Comparison of ENCODE assay signal across 21 mouse cellular contexts in genomic region chr17:28701171-28701570, GRCm38 (mm10). TPM values are rescaled to one million over a fixed set of nuclear protein-coding genes. Genes with fewer than 3 reads are reported as not detected.
DNase-seq lines count a peak whose midpoint lies in the region; ATAC-seq lines count a peak whose summit lies in the region.
"Had no signal": no experiment of that assay in that cellular context is flagged by ENCODE, and none has a peak within 500 bp of the region (broad histone marks: within the 10 kb centered on the region; RNA-seq: fewer than 3 reads in every experiment).

No protein-coding gene starts in this region.

- H3K9ac ChIP-seq in heart, embryonic 12.5 days: no peak overlapping the region
- H3K9ac ChIP-seq: embryonic facial prominence, embryonic 15.5 days; heart, embryonic 13.5 days; hindbrain, embryonic 15.5 days had no signal

- H3K36me3 ChIP-seq in heart, embryonic 12.5 days: peaks cover 12% of the 10 kb centered on the region
- H3K36me3 ChIP-seq: embryonic facial prominence, embryonic 15.5 days; hindbrain, embryonic 15.5 days had no signal

- ATAC-seq in heart, embryonic 12.5 days (ENCODE audit: insufficient number of reproducible peaks, low FRiP score): no peak
- ATAC-seq: forebrain, embryonic 14.5 days had no signal

- 88% methylated on average over 4 of the region's 4 CpGs for WGBS in heart, embryonic 12.5 days

- no peaks in the 10 kb centered on the region for H3K9me3 ChIP-seq in heart, embryonic 12.5 days (replicated peaks)
- H3K9me3 ChIP-seq: embryonic facial prominence, embryonic 15.5 days; forebrain, embryonic 10.5 days; heart, embryonic 13.5 days; hindbrain, embryonic 15.5 days had no signal

- H3K27me3 ChIP-seq in heart, embryonic 12.5 days (replicated peaks): no peaks in the 10 kb centered on the region
- H3K27me3 ChIP-seq: embryonic facial prominence, embryonic 15.5 days; heart, embryonic 13.5 days; hindbrain, embryonic 15.5 days had no signal

- DNase-seq in heart, adult 11 months: peak; percentile 66
- DNase-seq in CD4-positive helper T cell, adult 2 months (ENCODE audit: low read depth, low spot score): peak; percentile 51
- peak; percentile 21 for DNase-seq in NIH3T3 (ENCODE audit: low read depth)
- peak; percentile 73 for DNase-seq in induced T-regulatory cell, adult 2 months (ENCODE audit: low read depth)
- DNase-seq in left cerebral cortex, adult 8-10 months (ENCODE audit: low spot score in 2 of 2): no peak
- DNase-seq in thymus, postnatal 10 days (ENCODE audit: low spot score in 2 of 2): no peak
- DNase-seq in kidney, postnatal 14 days: no peak
- DNase-seq: cerebellum, adult 11 months; cerebellum, adult 8-10 months; cerebellum, postnatal 14 days; embryo, embryonic 11 days; gastrocnemius, postnatal 14 days; heart, postnatal 36 days; kidney, adult 11 months had no signal

- H3K4me3 ChIP-seq in heart, embryonic 12.5 days: no peak overlapping the region
- H3K4me3 ChIP-seq: embryonic facial prominence, embryonic 15.5 days; erythroblast, embryonic 14.5 days; forebrain, embryonic 10.5 days; heart, embryonic 13.5 days; hindbrain, embryonic 15.5 days had no signal

- no peak overlapping the region for H3K27ac ChIP-seq in heart, embryonic 12.5 days (ENCODE audit: poor library complexity, severe bottlenecking)
- H3K27ac ChIP-seq: embryonic facial prominence, embryonic 15.5 days; forebrain, embryonic 10.5 days; hindbrain, embryonic 15.5 days had no signal

- no peak overlapping the region for H3K4me2 ChIP-seq in heart, embryonic 12.5 days
- H3K4me2 ChIP-seq: embryonic facial prominence, embryonic 15.5 days; heart, embryonic 13.5 days; hindbrain, embryonic 15.5 days had no signal

- peaks cover 50% of the 10 kb centered on the region for H3K4me1 ChIP-seq in heart, embryonic 12.5 days (replicated peaks)

RNA-seq across cellular contexts. Expression of gene Mapk14, which starts 10.0 kb away (rescaled TPM):
- polyA plus RNA-seq in heart, embryonic 12.5 days (2016; fragmentation: Nextera tagmentation; extraction: Ambion mirVana): 37.1 and 38.6 TPM in 2 replicates
- 10 to 100 TPM; 70.2 to 84.1 (median 76.9) TPM for total RNA-seq in left cerebral cortex, adult 8-10 months (2022)

RNA-seq across cellular contexts. Expression of gene Slc26a8, which starts 11.1 kb away (rescaled TPM):
- polyA plus RNA-seq in heart, embryonic 12.5 days (2016; fragmentation: Nextera tagmentation; extraction: Ambion mirVana): 0.22 and 0.57 TPM in 2 replicates
- total RNA-seq in left cerebral cortex, adult 8-10 months (2022): 1 to 10 TPM; 6.0 to 8.4 (median 6.9) TPM

RNA-seq across cellular contexts. Expression of gene AC170998.1, which starts 24.7 kb away (rescaled TPM):
- polyA plus RNA-seq in heart, embryonic 12.5 days (2016; fragmentation: Nextera tagmentation; extraction: Ambion mirVana): 3.1 and 3.3 TPM in 2 replicates
- 1 to 10 TPM; 1.3 to 4.8 (median 1.5) TPM for total RNA-seq in left cerebral cortex, adult 8-10 months (2022)
- polyA plus RNA-seq: erythroblast, embryonic 14.5 days had no signal

Comparison
In these comparisons a context has a peak if more than half of its experiments do, and no peak if none do; other contexts are left out.
1. DNase-seq: peak in heart, adult 11 months (single experiment), CD4-positive helper T cell, adult 2 months (single experiment), NIH3T3 (single experiment) and induced T-regulatory cell, adult 2 months (single experiment); none in left cerebral cortex, adult 8-10 months (0 of 2), thymus, postnatal 10 days (0 of 2) and kidney, postnatal 14 days (single experiment).